Mouse (Mus musculus): ENCODE measurements around the gene Prmt1.

Gene Prmt1

GRCm38 (mm10) chr7:45012824-45013223 is 26.5 kb upstream of the Prmt1 start:
- in situ Hi-C loops (cut with MseI, MboI) = no loop called here

- in situ Hi-C loops (cut with MseI, MboI) = no loop called here
These were observed 25.6 kb upstream of the Prmt1 start for GRCm38 (mm10) chr7:45012011-45012410.

GRCm38 (mm10) chr7:45008411-45008810 is 22.0 kb upstream of the Prmt1 start:
- in situ Hi-C loops (cut with MseI, MboI) = no loop called here

GRCm38 (mm10) chr7:45007846-45008245 is 21.5 kb upstream of the Prmt1 start:
- in situ Hi-C loops (cut with MseI, MboI) = no loop called here

GRCm38 (mm10) chr7:45007141-45007540 is 20.8 kb upstream of the Prmt1 start:
- in situ Hi-C loops (cut with MseI, MboI) = no loop called here

- in situ Hi-C loops (cut with MseI, MboI) = no loop called here
These were observed 20.1 kb upstream of the Prmt1 start for GRCm38 (mm10) chr7:45006503-45006902.

- in situ Hi-C loops (cut with MseI, MboI) = no loop called here
These were observed 19.1 kb upstream of the Prmt1 start for GRCm38 (mm10) chr7:45005321-45005992.

- in situ Hi-C loops (cut with MseI, MboI) = no loop called here
These were observed 18.2 kb upstream of the Prmt1 start for GRCm38 (mm10) chr7:45004546-45004945.

GRCm38 (mm10) chr7:45002440-45002839 is 16.1 kb upstream of the Prmt1 start:
- in situ Hi-C loops (cut with MseI, MboI) = no loop called here

GRCm38 (mm10) chr7:45000539-45001114 is 14.3 kb upstream of the Prmt1 start:
- in situ Hi-C loops (cut with MseI, MboI) = no loop called here

GRCm38 (mm10) chr7:44999753-45000152 is 13.4 kb upstream of the Prmt1 start:
- in situ Hi-C loops (cut with MseI, MboI) = no loop called here

- in situ Hi-C loops (cut with MseI, MboI) = no loop called here
These were observed 12.2 kb upstream of the Prmt1 start, which contains the start of gene Bcl2l12 for GRCm38 (mm10) chr7:44998501-44998955. Gene Bcl2l12, minus strand, starts transcription at chr7:44998712.

GRCm38 (mm10) chr7:44997940-44998428 is 11.6 kb upstream of the Prmt1 start:
- in situ Hi-C loops (cut with MseI, MboI) = no loop called here

GRCm38 (mm10) chr7:44997231-44997939 is 11.0 kb upstream of the Prmt1 start, which contains the start of gene Irf3:
Gene Irf3, plus strand, starts transcription at chr7:44997648.
- in situ Hi-C loops (cut with MseI, MboI) = no loop called here

GRCm38 (mm10) chr7:44996672-44997071 is 10.3 kb upstream of the Prmt1 start:
- in situ Hi-C loops (cut with MseI, MboI) = no loop called here

GRCm38 (mm10) chr7:44986879-44987718 is 731 bp upstream of the Prmt1 start:
- in situ Hi-C loops (cut with MseI, MboI) = no loop called here

- in situ Hi-C loops (cut with MseI, MboI) = no loop called here
These were observed 675 bp downstream of the Prmt1 start for GRCm38 (mm10) chr7:44985595-44986191.

GRCm38 (mm10) chr7:44984833-44985164 is 1.6 kb downstream of the Prmt1 start:
- in situ Hi-C loops (cut with MseI, MboI) = no loop called here

GRCm38 (mm10) chr7:44983944-44984832 is 2.2 kb downstream of the Prmt1 start:
- in situ Hi-C loops (cut with MseI, MboI) = no loop called here

- in situ Hi-C loops (cut with MseI, MboI) = no loop called here
These were observed 3.3 kb downstream of the Prmt1 start for GRCm38 (mm10) chr7:44983085-44983484.
